Mouse (Mus musculus) right cerebral cortex, postnatal 4 days (tissue): ENCODE measurements at regions not wholly inside any gene's neighbourhood (a gene's known extent, or its start where the extent isn't known, plus 50 kb on each side); places are given as distances from the start of the nearest gene placed in this dataset.

Experiments
- DNase-seq: peaks from one replicate; pipeline ENCODE4 v3.0.0-alpha.2; 2022

DNA sequence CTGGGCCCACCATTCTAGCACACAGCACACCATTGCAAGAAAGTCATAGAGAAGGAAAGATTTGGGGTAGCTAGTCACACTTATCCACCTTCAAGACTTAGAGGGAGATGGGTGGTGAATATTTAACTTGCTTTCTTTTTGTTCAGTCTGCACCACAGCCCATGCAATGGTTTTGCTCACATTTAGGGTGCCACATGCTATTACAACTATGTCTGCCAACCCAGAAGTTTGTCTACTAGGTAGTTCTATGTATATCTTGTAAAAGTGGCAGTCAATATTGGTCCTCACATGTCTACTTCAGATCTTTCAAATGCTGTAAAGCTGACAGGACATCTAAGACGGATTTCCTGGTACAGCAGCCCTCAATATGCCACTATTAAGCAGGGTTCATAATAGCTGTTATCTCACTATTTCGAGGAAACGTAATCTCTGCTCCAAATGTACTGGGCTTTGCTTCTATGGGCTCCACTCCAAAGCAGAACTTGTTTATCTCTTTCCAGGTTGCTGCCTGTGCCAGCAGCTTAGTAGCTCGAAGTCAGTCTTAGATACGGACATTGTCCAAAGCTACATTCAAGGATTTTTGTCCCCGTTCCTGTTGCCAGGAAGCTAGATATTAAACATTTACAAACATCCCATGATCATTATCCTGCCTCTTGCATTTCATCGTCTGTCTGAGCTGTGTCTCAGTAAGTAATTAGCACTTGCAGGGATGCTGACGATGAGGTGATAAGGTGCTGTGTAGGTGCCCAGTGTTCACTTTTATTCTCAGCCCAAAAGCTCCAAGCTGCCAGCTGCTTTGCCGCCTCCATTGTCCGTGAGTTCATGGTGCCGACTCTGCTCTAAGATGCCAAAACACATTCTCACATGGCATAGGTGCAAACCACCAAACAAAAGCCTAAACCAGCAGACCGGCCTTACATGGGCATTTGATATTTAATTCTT lies 327.8 kb upstream of the Robo2 start:
- DNase-seq, result no peak

DNA sequence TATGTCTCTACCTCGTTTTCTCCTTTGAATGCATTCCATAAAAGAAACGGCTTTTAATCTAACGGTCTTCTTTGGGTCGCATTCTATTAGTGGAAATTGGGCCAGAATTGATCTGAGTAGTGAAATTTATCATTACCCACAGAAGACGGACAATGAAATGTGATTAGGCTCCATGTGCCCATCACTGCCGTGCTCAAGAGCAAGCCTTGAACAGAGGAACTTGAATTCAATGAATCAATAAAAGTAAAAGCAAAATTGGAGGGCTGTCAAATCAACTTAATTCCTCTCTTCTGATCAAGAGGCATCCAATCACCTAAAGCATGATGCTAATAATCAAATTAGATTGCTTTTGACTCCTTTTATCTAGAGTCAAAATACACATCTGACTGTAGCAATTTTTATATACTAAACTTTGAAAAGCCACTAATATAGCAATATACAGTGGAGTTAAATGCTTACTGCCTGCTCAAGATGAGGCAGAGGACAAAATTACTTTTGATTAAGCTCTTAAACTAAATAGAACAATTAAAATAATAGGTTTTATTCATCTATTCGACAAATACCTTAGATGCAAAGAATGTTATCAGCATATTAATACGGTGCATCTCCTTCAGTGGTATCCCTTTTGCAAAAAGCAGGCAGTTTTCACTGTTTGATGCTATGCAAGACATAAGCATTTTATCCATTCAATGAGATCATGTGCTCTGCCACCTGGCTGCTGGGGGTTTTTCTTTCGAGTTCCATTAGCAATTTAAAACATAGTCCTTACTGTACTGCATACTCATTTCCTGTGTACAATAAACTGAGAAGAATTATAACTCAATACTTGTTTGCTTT lies 321.5 kb upstream of the Robo2 start:
- DNase-seq, result no peak

DNA sequence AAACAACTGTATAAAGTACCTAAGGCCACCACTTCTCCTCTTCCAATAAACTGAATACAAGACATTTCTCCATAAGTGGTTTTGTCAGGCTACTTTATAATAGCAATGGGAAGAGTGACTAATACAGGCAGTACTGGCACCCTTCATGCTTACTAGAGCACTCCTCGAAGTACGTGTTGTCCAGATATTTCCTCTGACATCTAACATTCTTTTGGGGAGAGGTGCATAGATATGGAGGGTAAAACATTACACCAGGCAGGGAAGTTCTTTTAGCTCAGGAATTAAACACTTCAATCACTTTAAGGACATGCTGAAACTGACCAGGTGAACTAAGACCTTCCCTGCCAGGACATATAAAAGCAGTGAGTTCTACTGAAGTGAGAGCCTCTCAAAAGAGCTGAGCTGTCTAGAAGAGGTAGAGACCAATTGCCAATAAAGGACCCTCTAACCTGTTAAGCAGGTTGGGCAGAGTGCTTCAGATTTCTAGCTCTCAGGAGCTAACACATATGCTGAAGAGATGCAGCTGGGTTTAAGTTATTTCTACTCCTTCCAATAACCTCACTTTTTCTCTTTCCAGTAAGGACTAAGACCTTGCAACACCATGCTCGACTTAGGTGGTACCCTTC lies 318.7 kb upstream of the Robo2 start:
- no peak for DNase-seq

DNA sequence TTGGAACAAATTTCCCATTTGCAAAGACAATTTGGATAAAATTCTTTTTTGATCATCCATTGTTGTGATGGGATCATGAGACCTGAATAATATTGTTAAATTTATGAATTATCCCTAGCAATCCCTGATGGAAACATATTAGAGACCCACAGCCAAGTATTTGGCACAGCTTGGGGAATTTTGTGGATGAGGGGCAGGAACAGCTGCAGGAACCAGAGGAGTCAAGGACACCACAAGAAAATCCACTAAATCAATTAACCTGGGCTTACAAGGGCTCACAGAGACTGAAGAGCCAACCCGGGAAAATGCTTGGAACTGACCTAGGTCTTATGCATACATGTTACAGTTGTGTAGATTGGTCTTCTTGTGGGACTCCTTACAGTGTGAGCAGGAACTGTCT lies 311.6 kb upstream of the Robo2 start:
- no peak for DNase-seq

DNA sequence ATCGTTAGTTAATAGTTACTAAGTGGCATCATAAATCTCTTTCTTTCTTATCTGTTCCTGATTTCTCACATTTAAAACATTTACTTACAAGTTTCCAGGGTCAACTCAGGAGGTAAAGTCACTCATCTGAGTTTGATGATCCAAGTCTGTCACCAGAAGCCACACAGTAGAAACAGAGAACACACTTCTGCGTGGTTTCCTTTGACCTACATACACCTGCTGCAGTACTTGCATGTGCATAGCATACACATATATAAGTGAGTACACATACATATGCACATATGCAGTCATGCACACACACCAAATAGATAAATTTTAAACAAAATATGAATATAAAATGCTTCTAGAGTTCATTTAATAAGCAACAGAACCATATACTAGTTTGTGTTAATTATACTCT lies 306.5 kb upstream of the Robo2 start:
- no peak for DNase-seq

DNA sequence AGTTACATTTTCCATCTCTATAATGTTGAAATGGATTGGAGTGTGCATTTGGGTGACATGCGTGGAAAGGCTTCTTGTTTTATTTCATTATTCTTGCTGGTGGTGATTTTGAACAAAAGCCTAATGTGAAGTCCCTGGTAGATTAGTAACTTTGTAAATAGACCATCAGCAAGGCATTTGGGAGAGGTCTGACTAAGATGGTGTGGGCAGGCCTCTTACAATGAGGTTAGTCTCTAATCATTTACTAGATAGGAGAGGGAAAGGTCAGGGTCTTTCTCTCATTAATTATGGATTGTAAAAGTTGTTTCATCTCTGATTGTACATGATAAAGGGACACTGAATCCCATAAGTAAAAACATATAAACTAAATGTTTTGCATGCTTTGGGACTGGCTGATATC lies 306.0 kb upstream of the Robo2 start:
- DNase-seq, result no peak

DNA sequence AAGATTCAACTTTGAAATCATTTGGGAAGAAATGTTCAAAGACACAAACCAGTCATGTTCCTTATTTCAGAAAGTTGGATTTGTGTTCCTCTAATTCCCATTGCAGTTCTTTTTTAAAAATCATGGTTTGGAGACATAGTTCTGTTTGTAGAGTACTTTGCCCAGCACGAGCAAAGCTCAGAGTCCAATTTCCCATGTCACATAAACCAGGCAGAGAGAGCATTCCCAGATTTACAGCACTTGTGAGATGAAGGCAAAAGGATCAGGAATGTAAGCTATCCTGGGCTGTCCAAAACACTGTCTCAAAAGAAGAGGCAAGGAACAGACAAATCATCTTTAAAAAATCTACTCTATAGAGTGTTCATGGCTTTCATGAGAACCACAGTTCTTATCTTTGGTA lies 303.3 kb upstream of the Robo2 start:
- no peak for DNase-seq

DNA sequence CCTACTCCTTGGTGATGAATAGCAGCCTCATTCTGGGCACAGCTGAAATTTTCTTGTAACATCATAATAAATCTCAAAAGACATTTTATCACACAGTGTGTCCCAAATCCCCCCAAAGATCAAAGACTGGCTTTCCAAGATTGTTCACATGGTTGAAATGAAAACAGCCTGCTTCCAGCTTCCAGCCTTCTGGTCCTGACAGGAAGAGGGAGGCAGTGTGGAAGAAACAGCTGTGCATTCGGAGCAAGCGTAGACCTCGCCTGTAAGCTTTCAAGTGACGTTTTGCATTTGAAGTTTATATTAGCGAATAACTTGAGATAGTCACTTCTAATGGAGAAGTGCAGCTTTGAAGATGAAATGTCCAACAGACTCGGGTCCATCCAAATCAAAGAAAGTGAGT lies 300.9 kb upstream of the Robo2 start:
- DNase-seq, result no peak

DNA sequence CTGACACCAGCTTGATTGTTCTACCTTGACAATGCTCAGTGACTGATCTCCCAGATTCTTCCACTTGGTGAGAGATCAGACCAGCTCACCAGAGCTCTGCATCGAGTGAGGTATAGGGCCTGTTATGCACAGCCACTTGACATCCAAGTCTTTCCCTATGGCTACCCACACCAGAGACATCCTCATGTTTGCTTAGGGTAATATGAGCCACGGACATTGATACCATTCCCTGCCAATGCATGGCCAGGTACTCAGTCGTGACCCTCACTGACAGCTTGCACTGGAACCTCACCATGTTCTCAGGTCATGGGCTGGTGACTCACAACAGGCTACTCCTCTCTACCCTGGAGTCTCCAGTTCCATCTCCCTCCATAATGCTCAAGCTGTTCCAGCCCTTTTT lies 290.4 kb upstream of the Robo2 start:
- DNase-seq, result no peak

DNA sequence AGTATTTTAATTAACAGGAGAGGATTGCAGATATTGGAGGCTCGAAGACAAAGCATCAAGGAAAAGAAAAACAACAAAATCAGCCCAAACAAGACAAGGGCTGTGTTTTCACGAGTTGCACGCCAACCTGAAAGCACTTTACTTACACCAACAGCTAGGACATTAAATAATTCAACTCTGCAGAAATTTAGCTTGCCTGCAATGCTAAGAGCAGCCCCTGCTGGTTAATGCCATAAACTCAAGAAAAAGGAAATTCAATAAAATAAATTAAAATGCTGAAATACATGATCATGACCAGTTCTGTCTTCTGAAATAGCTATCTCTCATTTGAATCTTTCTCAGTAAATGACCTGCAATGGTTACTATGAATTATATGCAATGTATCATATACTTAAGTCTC lies 271.7 kb upstream of the Robo2 start:
- no peak for DNase-seq

DNA sequence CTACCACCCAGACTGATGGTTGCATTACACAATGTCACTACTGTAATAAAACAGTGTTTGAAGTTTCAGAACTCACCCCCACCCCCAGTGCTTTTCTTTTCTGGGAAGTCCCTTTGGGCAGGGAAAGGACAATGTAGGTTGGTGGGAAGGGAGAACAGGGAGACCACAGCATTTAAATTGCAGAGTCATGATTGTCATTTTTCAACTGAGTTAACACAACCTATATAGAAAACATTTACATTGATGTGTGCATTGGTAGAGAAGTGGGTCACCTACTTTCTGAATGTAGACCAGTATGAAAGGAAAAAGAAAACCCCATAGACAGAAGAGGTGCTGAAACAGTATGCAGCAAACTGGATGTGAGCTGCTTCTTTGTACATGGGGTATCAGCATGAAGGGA lies 264.0 kb upstream of the Robo2 start:
- no peak for DNase-seq

DNA sequence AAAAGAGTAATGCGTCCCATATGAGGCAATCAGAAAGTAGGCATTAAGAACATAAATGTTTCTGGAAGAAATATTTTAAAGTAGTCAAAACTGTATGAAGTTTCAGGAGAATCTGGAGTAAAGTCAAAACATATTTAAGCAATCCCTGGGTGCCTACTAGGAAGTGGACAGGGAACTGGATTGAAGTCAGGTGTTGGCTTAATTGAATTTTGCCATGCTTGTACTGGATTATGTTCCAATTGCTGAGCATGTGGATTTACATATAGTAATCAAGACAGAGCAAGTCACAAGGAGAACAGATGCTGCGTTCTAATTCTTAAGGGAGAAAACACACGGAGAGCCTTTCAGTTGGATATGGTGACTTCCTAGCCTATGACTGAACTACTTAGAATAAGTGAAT lies 259.8 kb upstream of the Robo2 start:
- DNase-seq, result no peak

DNA sequence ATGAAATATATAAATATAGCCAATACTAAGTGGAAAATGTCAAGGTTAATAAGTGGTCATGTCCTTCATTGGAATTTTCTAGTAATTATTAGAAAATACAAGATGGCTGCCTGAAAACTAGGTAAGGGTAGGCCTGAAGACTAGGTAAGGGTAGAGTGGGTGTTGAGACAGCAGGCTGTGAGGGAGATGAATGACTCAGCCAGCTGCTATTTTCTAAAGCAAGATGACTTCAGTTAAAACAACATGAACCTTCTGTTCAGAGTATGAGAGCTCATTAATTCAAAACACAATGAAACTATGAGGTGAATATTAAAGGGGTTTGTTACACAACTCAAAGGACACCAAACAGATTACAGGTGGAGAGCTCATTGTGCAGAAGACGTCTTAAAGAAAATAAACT lies 252.7 kb upstream of the Robo2 start:
- DNase-seq, result no peak

DNA sequence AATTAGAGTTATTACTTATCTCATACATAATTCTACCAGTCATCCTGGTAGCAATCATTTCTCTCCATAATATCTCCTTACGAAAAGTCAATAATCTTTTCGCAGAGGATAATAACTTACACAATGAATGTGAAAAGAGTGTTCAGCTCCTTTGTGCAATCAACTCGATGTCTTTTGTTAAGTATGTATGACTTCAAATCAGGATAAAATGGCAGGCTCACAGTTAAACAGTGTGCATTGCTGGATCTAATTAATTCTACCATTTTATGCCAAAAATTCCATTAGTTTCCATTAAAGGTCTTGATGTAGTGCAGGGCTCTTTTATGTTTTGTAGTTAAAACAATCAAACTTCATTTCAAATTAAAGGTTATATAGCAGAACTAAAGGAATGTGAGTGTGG lies 239.6 kb upstream of the Robo2 start:
- no peak for DNase-seq

DNA sequence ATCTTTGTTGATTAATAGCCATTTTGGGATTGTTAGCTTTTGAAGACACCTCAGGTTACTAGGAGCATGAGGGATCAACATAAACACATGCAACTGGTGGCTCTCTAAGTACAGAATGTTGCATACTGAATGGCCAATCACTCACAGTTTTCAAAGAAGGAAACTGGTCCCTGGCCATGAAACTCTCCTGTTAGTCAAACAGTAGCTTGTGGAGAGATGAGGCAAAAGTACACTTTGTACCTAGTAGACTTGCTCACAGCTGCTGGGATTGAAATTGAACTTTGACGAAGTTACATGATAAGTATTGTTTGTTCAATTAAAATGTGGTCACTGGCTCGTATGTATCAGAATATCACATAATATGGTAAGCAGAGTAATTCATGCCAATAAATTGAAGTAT lies 237.6 kb upstream of the Robo2 start:
- no peak for DNase-seq

DNA sequence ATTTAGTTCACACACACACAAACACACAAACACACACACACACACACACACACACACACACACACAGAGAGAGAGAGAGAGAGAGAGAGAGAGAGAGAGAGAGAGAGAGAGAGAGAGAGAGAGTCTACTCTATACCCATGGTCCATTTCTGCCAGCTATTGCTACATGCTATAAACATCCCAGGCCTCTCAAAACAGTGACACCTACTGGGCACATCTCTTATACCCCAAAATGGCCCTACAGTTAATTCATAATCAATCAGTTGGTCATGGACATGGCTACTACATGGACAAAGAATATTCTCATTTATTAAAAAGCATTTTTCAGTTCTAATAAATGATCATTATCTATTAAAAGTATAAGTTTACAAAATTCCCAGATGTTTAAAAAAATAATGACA lies 236.8 kb upstream of the Robo2 start:
- DNase-seq, result no peak

DNA sequence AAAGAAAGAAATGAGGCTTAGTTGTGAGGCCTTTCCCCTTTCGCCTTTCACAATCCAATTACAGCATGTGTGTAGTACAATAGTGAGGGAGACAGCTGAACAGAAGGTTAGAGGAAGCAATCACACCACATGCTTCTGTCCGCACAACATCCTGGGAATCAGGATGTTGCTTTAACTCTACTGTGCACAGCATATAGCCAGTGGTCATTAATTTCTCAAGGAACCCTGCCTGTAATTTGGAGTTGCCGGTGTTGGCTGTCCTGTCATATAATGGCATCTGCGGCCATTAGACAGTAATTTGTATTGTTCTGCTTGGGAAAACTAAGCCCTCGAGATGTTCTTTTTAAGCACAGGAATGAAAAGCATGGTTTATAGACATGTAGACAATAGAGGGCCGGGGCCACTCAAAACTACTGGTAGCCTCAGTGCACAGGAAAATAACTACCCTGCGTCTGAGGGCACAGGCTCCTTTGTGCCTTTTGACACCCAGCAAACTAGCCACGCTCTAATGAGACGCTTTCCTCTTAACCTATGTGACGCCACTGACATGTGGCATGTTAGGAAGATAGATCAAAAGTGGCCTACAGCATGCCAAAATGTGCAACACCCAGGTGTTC lies 233.2 kb upstream of the Robo2 start:
- no peak for DNase-seq

DNA sequence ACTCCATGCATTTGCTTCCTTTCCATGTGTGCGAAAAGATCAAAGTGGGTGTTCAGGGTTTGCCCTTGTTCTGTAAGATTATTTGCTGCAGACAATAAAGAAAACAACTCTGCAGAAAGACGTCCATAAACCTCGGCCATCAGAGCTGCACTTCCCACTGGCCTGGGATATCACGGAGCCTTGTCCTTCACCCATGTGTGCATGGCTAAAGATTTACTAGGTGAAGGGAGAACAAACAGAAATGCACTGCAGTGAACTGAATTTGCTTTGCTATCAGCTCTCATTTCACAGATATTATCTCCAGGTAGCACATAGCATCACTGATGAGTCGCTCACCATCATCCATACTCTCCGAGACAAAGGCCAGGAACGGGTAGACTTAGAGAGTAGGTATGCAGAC lies 228.2 kb upstream of the Robo2 start:
- DNase-seq, result no peak

DNA sequence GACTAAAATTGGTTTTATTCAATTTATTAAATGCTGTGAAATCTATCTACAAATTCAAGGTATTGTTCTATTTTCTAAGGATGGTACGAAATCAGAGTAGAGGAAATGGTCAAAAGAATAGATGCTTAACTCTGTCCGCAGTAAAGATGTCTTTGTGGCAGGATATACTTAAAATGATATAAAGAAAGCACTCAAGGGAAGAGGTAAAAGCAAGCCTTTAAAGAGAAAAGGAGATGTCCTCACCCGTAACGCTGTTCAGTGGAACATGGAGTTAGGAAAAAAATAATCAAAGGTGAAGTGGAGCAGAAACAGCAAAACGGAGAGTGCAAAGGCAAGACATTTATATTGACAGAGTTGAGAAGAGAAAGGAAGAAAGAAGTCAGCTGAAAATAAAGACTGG lies 226.0 kb upstream of the Robo2 start:
- DNase-seq, result no peak

DNA sequence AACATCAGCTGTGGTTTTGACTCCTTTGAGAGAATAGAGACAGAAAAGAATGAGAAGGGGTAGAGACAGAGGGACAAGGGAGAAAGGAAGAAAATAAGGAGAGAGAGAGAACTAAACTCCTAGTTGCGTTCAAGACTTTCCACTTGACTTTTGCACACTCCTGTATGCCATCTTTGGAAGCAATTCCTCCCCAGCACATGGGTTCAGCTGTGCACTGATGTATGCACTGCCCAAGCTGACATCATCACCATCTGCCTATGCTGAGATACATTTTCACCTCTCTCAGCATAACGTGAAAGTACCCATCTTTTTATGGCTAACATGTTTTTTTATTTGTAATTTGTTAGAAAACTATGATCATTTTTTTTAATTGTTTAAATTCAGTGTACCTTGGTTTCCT lies 214.2 kb upstream of the Robo2 start:
- DNase-seq, result no peak

DNA sequence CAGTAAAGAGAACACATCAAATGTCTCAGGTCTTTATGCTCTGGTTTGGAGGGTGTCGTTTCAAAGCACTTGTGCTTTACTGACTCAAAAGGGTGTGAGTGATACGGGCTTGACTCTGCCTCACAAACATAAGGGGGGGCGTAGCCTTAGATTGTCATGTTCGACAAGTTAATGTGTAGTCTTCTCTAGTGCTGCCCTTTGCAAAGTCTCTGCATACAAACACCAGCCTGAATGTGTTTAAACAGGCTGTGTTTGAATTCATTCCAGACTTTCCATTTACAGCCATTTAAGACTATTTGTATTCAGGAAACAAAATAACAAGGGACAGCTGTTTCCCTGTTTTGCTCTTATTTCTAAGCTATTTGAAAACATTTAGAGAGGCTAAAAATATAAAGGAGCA lies 200.4 kb upstream of the Robo2 start:
- DNase-seq, result no peak

DNA sequence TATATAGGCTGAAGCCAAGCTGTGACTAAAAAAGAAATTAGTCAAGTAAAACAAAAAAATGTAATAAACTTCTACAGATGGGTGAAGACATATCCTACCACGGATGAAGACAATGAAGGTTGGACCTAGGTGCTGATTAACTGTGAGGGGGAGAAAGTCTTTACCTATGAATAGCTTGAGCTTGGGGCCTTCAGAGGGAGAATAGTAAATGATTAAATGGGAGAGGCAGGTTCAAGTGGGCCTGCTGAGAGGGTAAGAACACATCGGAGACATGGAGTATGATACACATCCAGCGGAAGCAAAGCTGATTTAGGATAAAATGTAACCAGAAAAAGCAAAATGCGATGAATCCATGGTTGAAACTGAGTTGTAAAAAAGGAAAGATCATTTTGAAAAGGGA lies 197.9 kb upstream of the Robo2 start:
- DNase-seq, result no peak

DNA sequence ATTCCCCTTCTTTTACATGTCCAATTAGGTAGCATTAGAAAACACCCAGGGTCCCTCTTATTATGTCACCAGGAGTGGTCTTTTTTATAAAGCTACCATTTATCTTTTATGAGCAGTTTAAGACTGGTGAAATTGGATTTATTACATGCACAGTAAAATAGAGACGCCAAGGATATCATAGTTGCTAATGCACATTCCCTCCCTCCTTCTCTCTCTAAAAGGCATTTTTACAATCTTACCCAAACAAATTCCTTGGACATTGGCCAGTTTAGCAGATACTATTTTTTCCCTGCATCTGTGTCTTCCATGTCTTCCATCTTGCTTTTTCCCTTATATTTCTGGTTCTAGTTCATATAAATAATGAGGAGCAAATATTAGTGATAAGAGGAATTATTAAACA lies 186.7 kb upstream of the Robo2 start:
- no peak for DNase-seq
